Mouse (Mus musculus) kidney, adult 18-20 months (tissue): ENCODE data around the gene Chfr.
"Not testable (repeated sequence)": the region's sequence is repeated elsewhere in the genome, so short reads cannot be mapped to it uniquely, and the experiment has no call there.

Experiments
- DNase-seq: peaks from one replicate; pipeline ENCODE4 v3.0.0; 2021

Gene Chfr

DNA sequence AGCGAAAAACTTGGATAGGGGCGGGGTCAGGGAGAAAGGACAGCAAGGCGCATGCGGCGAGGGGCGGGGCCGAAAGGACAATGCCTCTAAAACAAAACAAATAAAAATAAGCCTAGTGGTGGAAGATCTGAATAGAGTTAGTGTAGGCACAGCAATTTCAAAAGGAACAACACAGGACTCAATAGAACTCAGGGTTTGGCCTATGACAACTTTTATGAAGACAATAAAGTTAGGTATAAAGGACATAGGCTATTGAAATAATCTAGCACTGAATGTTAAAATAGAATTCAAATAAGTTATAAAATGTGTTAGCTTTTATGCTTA, 27.4 kb upstream of the Chfr start:
- DNase-seq, result no peak

GRCm38 (mm10) chr5:110109991-110110441, 25.6 kb upstream of the Chfr start, which contains the start of gene Zfp605:
Zfp605 (plus strand) TSS chr5:110110092.
- DNase-seq, result peak; percentile 94

GRCm38 (mm10) chr5:110122380-110122779, 13.3 kb upstream of the Chfr start:
- DNase-seq, result not testable (repeated sequence)

DNA sequence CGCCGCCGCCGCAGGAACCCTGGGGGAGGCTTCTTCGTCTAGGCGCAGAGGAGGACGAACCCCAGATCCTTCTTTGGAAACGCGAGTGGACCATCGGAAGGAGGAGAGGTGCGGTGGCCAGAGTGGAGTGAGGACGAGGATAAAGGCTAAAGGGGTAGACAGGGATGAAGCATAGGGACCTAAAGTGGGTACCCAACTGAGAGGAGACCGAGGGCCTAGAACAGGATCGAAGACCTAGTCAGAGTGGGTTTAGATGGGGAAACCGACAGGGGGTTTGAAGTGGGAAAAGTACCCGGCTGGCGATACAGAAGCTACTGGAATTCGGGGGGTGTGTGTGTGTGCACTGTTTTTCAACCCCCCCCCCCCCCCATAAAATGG, 434 bp downstream of the Chfr start:
- DNase-seq, result no peak

DNA sequence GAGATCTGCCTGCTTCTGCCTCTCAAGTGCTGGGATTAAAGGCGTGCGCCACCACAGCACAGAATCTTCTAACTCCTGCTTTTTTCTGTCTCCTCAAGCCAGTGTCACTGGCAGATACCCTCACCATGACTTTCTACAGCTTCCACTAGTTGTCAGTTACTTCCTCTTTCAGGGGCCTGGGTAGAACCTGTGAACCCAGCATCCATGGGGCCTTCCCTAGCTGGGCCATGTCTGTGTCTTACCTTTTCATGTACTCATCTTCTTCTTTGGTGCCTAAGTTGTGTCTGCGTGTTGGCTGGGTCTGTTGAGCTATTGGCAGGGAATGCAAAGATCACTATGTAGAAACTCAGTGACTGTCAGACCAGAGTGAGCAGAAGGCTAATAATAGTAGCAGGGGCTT, 2.2 kb downstream of the Chfr start:
- DNase-seq, result no peak

DNA sequence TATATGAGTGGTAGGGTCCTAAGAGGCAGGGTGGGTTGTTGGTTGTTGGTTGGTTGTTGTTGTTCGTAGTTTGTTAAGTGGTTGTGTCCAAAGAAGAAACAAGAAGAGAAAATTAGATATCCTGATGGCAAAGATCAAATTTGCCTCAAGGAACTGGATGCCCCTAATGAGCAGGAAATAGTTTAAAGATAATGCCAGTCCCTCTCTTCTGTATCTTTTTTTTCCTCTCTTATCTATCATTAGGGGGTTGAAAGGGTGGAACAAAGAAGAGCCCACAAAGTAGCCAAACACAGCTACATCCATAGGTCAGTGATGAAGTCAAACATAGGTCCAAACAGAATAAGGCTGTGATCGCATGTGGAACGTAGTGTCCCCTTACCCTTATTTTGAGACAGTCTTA, 3.7 kb downstream of the Chfr start:
- DNase-seq, result no peak

DNA sequence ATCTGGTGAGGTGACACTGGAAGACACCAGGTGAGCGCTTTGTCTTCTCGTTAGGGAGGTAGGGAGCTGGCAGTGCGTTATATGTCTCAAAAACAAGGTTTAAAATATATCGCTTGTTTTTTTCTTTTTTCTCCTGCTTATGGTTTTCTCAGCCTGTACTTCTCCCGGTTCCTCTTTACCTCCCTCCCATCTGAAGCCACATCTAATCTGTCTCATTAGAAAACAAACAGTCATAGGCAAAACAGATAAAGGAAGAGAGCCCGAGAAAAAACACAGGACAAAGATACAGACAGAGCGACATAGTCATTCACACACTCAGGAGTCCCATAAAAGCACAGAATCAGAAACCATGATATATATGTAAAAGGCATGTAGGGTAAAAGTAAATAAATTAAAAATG, 4.8 kb downstream of the Chfr start:
- DNase-seq, result no peak

- no peak for DNase-seq
Observed at GRCm38 (mm10) chr5:110142309-110142708, 6.7 kb downstream of the Chfr start.

GRCm38 (mm10) chr5:110143007-110143406, 7.4 kb downstream of the Chfr start:
- DNase-seq, result no peak

- DNase-seq, result no peak
Observed at GRCm38 (mm10) chr5:110169374-110169773, 33.7 kb downstream of the Chfr start.

DNA sequence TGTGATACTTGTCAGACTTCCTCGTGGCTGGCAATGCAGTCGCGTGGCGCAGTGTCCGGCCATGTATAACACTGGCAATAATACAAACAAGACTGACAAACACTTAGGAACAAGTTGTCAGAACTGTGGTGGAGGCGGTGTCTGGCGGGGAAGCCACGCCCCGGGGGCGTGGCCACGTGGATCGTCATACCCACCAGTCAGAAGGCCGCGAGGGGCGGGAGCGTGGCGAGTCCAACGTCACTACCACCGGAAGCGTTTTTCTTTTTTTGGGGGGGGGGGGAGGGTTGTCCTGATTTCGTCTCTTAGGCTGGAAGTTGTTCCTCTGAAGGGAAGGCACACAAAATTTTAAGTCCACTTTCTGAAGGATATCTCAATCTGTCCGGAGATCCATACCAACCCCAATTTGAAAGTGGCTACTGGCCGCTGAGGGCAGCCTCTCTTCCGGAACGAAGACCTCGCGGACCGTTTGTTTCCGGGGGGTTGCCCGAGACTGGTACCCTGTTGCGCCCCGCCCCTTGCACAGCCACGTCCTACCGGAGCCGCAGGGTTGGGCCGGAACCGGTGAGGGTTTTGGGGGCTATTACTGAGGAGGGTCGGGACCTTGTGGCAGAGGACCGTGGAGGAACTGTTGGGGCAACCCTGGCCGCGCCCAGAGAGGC, 40.8 kb downstream of the Chfr start, which contains the start of gene Golga3:
Gene Golga3 (plus strand): TSS at position 340 of the 659 bp plus-strand sequence.
- DNase-seq, result peak; percentile 93

- DNase-seq, result no peak
Observed at GRCm38 (mm10) chr5:110177021-110177420, 41.4 kb downstream of the Chfr start.

- DNase-seq, result no peak
Observed at GRCm38 (mm10) chr5:110178628-110179027, 43.0 kb downstream of the Chfr start.

- peak; percentile 9 for DNase-seq
Observed at GRCm38 (mm10) chr5:110181716-110182115, 46.1 kb downstream of the Chfr start.

- peak; percentile 7 for DNase-seq
Observed at GRCm38 (mm10) chr5:110203164-110203895, 67.7 kb downstream of the Chfr start.

- DNase-seq, result no peak
Observed at GRCm38 (mm10) chr5:110204777-110205176, 69.1 kb downstream of the Chfr start.

GRCm38 (mm10) chr5:110211312-110211711, 75.7 kb downstream of the Chfr start:
- no peak for DNase-seq

DNA sequence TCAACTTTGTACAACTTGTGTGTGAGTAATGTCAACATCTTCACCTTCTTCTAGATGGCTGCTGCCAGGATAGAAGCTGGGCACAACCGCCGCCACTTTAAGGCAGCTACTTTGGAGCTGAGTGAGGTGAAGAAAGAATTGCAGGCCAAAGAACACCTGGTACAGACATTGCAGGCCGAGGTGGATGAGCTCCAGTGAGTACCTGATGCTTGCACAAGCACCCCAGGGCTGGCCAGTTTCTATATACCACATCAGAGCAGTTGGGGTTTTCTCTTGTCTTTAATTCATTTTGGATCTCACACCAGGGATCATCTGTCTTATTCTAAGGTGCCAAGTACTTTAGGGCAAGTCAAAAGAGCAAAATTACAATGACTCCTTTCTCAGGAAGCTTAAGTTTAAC, 81.1 kb downstream of the Chfr start:
- no peak for DNase-seq

- DNase-seq, result no peak
Observed at GRCm38 (mm10) chr5:110220331-110220730, 84.7 kb downstream of the Chfr start.
